20 mouse cellular contexts compared by ENCODE assay signal in genomic region chr16:17182136-17182535, GRCm38 (mm10). TPM values are rescaled to one million over a fixed set of nuclear protein-coding genes. Genes with fewer than 3 reads are reported as not detected.
DNase-seq lines count a peak whose midpoint lies in the region; ATAC-seq and TF ChIP-seq lines count a peak whose summit lies in the region.
"Had no signal": no experiment of that assay in that cellular context is flagged by ENCODE, and none has a peak within 500 bp of the region (broad histone marks: within the 10 kb centered on the region; RNA-seq: fewer than 3 reads in every experiment).

No protein-coding gene starts in this region.

- H3K36me3 ChIP-seq in liver, embryonic 13.5 days: peaks cover 36% of the 10 kb centered on the region
- peaks cover 38% of the 10 kb centered on the region for H3K36me3 ChIP-seq in liver, embryonic 12.5 days
- H3K36me3 ChIP-seq in ES-Bruce4 (ENCODE audit: control insufficient read depth, insufficient read depth, low read length, poor library complexity, severe bottlenecking): peaks cover 11% of the 10 kb centered on the region
- H3K36me3 ChIP-seq in megakaryocyte, embryonic 14.5 days (replicated peaks; ENCODE audit: low read length): peaks cover 51% of the 10 kb centered on the region
- H3K36me3 ChIP-seq: midbrain, embryonic 15.5 days had no signal

- H3K27ac ChIP-seq in liver, embryonic 13.5 days: no peak overlapping the region
- no peak overlapping the region for H3K27ac ChIP-seq in liver, embryonic 12.5 days
- H3K27ac ChIP-seq in ES-Bruce4 (ENCODE audit: insufficient read depth, low read length): peak overlapping the region; percentile 17; the same call in 1 of the 2 replicates
- H3K27ac ChIP-seq in brown adipose tissue, adult 24 weeks (replicated peaks; ENCODE audit: low read depth, low read length): peak overlapping the region; percentile 21; the same call in 1 of the 2 replicates
- H3K27ac ChIP-seq: embryonic facial prominence, embryonic 12.5 days; forebrain, embryonic 13.5 days; heart, embryonic 10.5 days; hindbrain, embryonic 13.5 days; midbrain, embryonic 15.5 days; neural tube, embryonic 15.5 days had no signal

- TF ChIP-seq CTCF in ES-Bruce4 (IDR thresholded peaks at IDR 0.05; ENCODE audit: low read depth, low read length): no peak

- ATAC-seq in liver, embryonic 13.5 days (ENCODE audit: low read depth): 0 out of 2 replicates have a peak, but pooled peaks have one; percentile 21
- ATAC-seq in liver, embryonic 12.5 days: no peak
- ATAC-seq: CD4-positive, CD25-positive, alpha-beta regulatory T cell, adult 4 months; forebrain, embryonic 13.5 days; inflammation-experienced regulatory T-cells, adult 6 months; midbrain, embryonic 15.5 days had no signal

- DNase-seq in liver, embryonic 13.5 days: no peak
- no peak for DNase-seq in spleen, postnatal 36 days (ENCODE audit: low spot score in 2 of 2)
- DNase-seq in urinary bladder, adult 2 months (ENCODE audit: low spot score): no peak
- DNase-seq: cerebellum, adult 9-11 months; kidney, postnatal 4 days; thymus, postnatal 25 days had no signal

- no peak overlapping the region for H3K4me2 ChIP-seq in liver, embryonic 13.5 days
- H3K4me2 ChIP-seq in liver, embryonic 12.5 days: no peak overlapping the region
- H3K4me2 ChIP-seq: embryonic facial prominence, embryonic 12.5 days; forebrain, embryonic 13.5 days; hindbrain, embryonic 13.5 days; lung, embryonic 14.5 days; midbrain, embryonic 15.5 days; neural tube, embryonic 15.5 days had no signal

- H3K4me1 ChIP-seq in liver, embryonic 13.5 days (replicated peaks): peaks cover 35% of the 10 kb centered on the region
- H3K4me1 ChIP-seq in liver, embryonic 12.5 days: peaks cover 43% of the 10 kb centered on the region
- H3K4me1 ChIP-seq in ES-Bruce4 (ENCODE audit: control insufficient read depth, insufficient read depth, low read length): no peaks in the 10 kb centered on the region
- peaks cover 5% of the 10 kb centered on the region for H3K4me1 ChIP-seq in brown adipose tissue, adult 24 weeks (ENCODE audit: control insufficient read depth, insufficient read depth, insufficient read length, low read length)
- peaks cover 68% of the 10 kb centered on the region for H3K4me1 ChIP-seq in megakaryocyte, embryonic 14.5 days
- H3K4me1 ChIP-seq: embryonic facial prominence, embryonic 12.5 days; forebrain, embryonic 13.5 days; hindbrain, embryonic 13.5 days; midbrain, embryonic 15.5 days; neural tube, embryonic 15.5 days had no signal

- TF ChIP-seq POLR2A in ES-Bruce4 (IDR thresholded peaks at IDR 0.05; ENCODE audit: insufficient read depth, low read length): no peak

- TF ChIP-seq EP300 in ES-Bruce4 (IDR thresholded peaks at IDR 0.05; ENCODE audit: insufficient read depth, low read depth, low read length): no peak

- H3K4me3 ChIP-seq in liver, embryonic 13.5 days (replicated peaks): no peak overlapping the region
- H3K4me3 ChIP-seq in liver, embryonic 12.5 days: no peak overlapping the region
- no peak overlapping the region for H3K4me3 ChIP-seq in ES-Bruce4 (ENCODE audit: low read depth, low read length)
- no peak overlapping the region for H3K4me3 ChIP-seq in brown adipose tissue, adult 24 weeks (ENCODE audit: insufficient read depth, low read depth, low read length)
- peak overlapping the region; percentile 28 for H3K4me3 ChIP-seq in megakaryocyte, embryonic 14.5 days (replicated peaks)
- H3K4me3 ChIP-seq: embryonic facial prominence, embryonic 12.5 days; erythroblast, embryonic 14.5 days; forebrain, embryonic 13.5 days; heart, embryonic 10.5 days; hindbrain, embryonic 13.5 days; midbrain, embryonic 15.5 days; neural tube, embryonic 15.5 days had no signal

- whole genome bisulfite sequencing in liver, embryonic 13.5 days (ENCODE audit: insufficient replicate concordance): 55% methylated on average over 2 of the region's 2 CpGs
- WGBS in liver, embryonic 12.5 days (ENCODE audit: insufficient replicate concordance): 54% methylated on average over 2 of the region's 2 CpGs

- no peaks in the 10 kb centered on the region for H3K9me3 ChIP-seq in liver, embryonic 13.5 days (replicated peaks)
- H3K9me3 ChIP-seq in liver, embryonic 12.5 days (replicated peaks): no peaks in the 10 kb centered on the region
- H3K9me3 ChIP-seq in ES-Bruce4 (replicated peaks; ENCODE audit: control insufficient read depth, insufficient read depth, low read length, poor library complexity, severe bottlenecking): no peaks in the 10 kb centered on the region
- no peaks in the 10 kb centered on the region for H3K9me3 ChIP-seq in megakaryocyte, embryonic 14.5 days
- H3K9me3 ChIP-seq: embryonic facial prominence, embryonic 12.5 days; forebrain, embryonic 13.5 days; heart, embryonic 10.5 days; hindbrain, embryonic 13.5 days; midbrain, embryonic 15.5 days; neural tube, embryonic 15.5 days had no signal

- no peaks in the 10 kb centered on the region for H3K27me3 ChIP-seq in liver, embryonic 13.5 days
- H3K27me3 ChIP-seq in liver, embryonic 12.5 days (replicated peaks): no peaks in the 10 kb centered on the region
- H3K27me3 ChIP-seq in ES-Bruce4 (ENCODE audit: control insufficient read depth, insufficient read depth, low read length, poor library complexity, severe bottlenecking): no peaks in the 10 kb centered on the region
- H3K27me3 ChIP-seq in megakaryocyte, embryonic 14.5 days (replicated peaks): no peaks in the 10 kb centered on the region
- H3K27me3 ChIP-seq: embryonic facial prominence, embryonic 12.5 days; forebrain, embryonic 13.5 days; hindbrain, embryonic 13.5 days; midbrain, embryonic 15.5 days; neural tube, embryonic 15.5 days had no signal

- no peak overlapping the region for H3K9ac ChIP-seq in liver, embryonic 13.5 days
- H3K9ac ChIP-seq in liver, embryonic 12.5 days: no peak overlapping the region
- H3K9ac ChIP-seq in ES-Bruce4 (ENCODE audit: low read depth, poor library complexity, severe bottlenecking): no peak overlapping the region
- H3K9ac ChIP-seq: embryonic facial prominence, embryonic 12.5 days; forebrain, embryonic 13.5 days; hindbrain, embryonic 13.5 days; lung, embryonic 14.5 days; midbrain, embryonic 15.5 days; neural tube, embryonic 15.5 days had no signal

RNA-seq across cellular contexts. Expression of gene Ube2l3, which starts 20.3 kb away (rescaled TPM):
- polyA plus RNA-seq in liver, embryonic 13.5 days (2015; fragmentation: Nextera tagmentation; extraction: Ambion mirVana): 247 and 282 TPM in 2 replicates
- 275 and 283 TPM in 2 replicates for polyA plus RNA-seq in liver, embryonic 12.5 days (2016; fragmentation: Nextera tagmentation; extraction: Ambion mirVana)
- polyA plus RNA-seq in ES-Bruce4 (2011; ENCODE audit: insufficient read depth, insufficient read length, low read depth, missing spikeins): 203 and 207 TPM in 2 replicates
- polyA plus RNA-seq in brown adipose tissue, adult 24 weeks (2012; ENCODE audit: insufficient read depth, insufficient read length, missing spikeins): 142 and 156 TPM in 2 replicates
- 103 and 123 TPM in 2 replicates for polyA plus RNA-seq in megakaryocyte, embryonic 14.5 days (2012; ENCODE audit: insufficient read depth, low replicate concordance)
- polyA plus RNA-seq in urinary bladder, adult 2 months (2012; rRNA removed): 105 and 111 TPM in 2 replicates

RNA-seq across cellular contexts. Expression of gene Rimbp3, which starts 26.3 kb away (rescaled TPM):
- 0.12 and 0.14 TPM in 2 replicates for polyA plus RNA-seq in liver, embryonic 13.5 days (2015; fragmentation: Nextera tagmentation; extraction: Ambion mirVana)
- 0.12 and 0.17 TPM in 2 replicates for polyA plus RNA-seq in liver, embryonic 12.5 days (2016; fragmentation: Nextera tagmentation; extraction: Ambion mirVana)
- polyA plus RNA-seq in ES-Bruce4 (2011; ENCODE audit: insufficient read depth, insufficient read length, low read depth, missing spikeins): 0.63 and 0.90 TPM in 2 replicates
- not detected in 2 replicates for polyA plus RNA-seq in brown adipose tissue, adult 24 weeks (2012; ENCODE audit: insufficient read depth, insufficient read length, missing spikeins)
- polyA plus RNA-seq in megakaryocyte, embryonic 14.5 days (2012; ENCODE audit: insufficient read depth, low replicate concordance): 0.32 TPM in 1 of 2 replicates, not detected in the other
- 0.26 and 0.37 TPM in 2 replicates for polyA plus RNA-seq in urinary bladder, adult 2 months (2012; rRNA removed)
- polyA plus RNA-seq: CD4-positive, CD25-positive, alpha-beta regulatory T cell, adult 4 months; erythroblast, embryonic 14.5 days had no signal

RNA-seq across cellular contexts. Expression of gene Ccdc116, which starts 35.1 kb away (rescaled TPM):
- polyA plus RNA-seq in liver, embryonic 13.5 days (2015; fragmentation: Nextera tagmentation; extraction: Ambion mirVana): 0.62 and 0.81 TPM in 2 replicates
- polyA plus RNA-seq in liver, embryonic 12.5 days (2016; fragmentation: Nextera tagmentation; extraction: Ambion mirVana): 0.80 and 1.3 TPM in 2 replicates
- 1.5 and 1.7 TPM in 2 replicates for polyA plus RNA-seq in ES-Bruce4 (2011; ENCODE audit: insufficient read depth, insufficient read length, low read depth, missing spikeins)
- polyA plus RNA-seq in brown adipose tissue, adult 24 weeks (2012; ENCODE audit: insufficient read depth, insufficient read length, missing spikeins): not detected in 2 replicates
- polyA plus RNA-seq in megakaryocyte, embryonic 14.5 days (2012; ENCODE audit: insufficient read depth, low replicate concordance): 2.3 and 4.8 TPM in 2 replicates
- polyA plus RNA-seq in urinary bladder, adult 2 months (2012; rRNA removed): 4.9 and 5.5 TPM in 2 replicates

RNA-seq across cellular contexts. Expression of gene Ydjc, which starts 37.7 kb away (rescaled TPM):
- polyA plus RNA-seq in liver, embryonic 13.5 days (2015; fragmentation: Nextera tagmentation; extraction: Ambion mirVana): 15.7 and 15.8 TPM in 2 replicates
- polyA plus RNA-seq in liver, embryonic 12.5 days (2016; fragmentation: Nextera tagmentation; extraction: Ambion mirVana): 18.5 and 18.8 TPM in 2 replicates
- 15.3 and 15.5 TPM in 2 replicates for polyA plus RNA-seq in ES-Bruce4 (2011; ENCODE audit: insufficient read depth, insufficient read length, low read depth, missing spikeins)
- polyA plus RNA-seq in brown adipose tissue, adult 24 weeks (2012; ENCODE audit: insufficient read depth, insufficient read length, missing spikeins): not detected in 2 replicates
- polyA plus RNA-seq in megakaryocyte, embryonic 14.5 days (2012; ENCODE audit: insufficient read depth, low replicate concordance): 40.2 and 205 TPM in 2 replicates
- polyA plus RNA-seq in urinary bladder, adult 2 months (2012; rRNA removed): 8.3 and 11.9 TPM in 2 replicates

RNA-seq across cellular contexts. Expression of gene Sdf2l1, which starts 50.0 kb away (rescaled TPM):
- polyA plus RNA-seq in liver, embryonic 13.5 days (2015; fragmentation: Nextera tagmentation; extraction: Ambion mirVana): 75.6 and 77.1 TPM in 2 replicates
- 82.4 and 91.1 TPM in 2 replicates for polyA plus RNA-seq in liver, embryonic 12.5 days (2016; fragmentation: Nextera tagmentation; extraction: Ambion mirVana)
- polyA plus RNA-seq in ES-Bruce4 (2011; ENCODE audit: insufficient read depth, insufficient read length, low read depth, missing spikeins): 21.0 and 26.1 TPM in 2 replicates
- polyA plus RNA-seq in brown adipose tissue, adult 24 weeks (2012; ENCODE audit: insufficient read depth, insufficient read length, missing spikeins): 4.7 and 4.8 TPM in 2 replicates
- 250 and 345 TPM in 2 replicates for polyA plus RNA-seq in megakaryocyte, embryonic 14.5 days (2012; ENCODE audit: insufficient read depth, low replicate concordance)
- polyA plus RNA-seq in urinary bladder, adult 2 months (2012; rRNA removed): 16.1 and 17.9 TPM in 2 replicates

Comparison
In these comparisons a context has a peak if more than half of its experiments do, and no peak if none do; other contexts are left out.
1. H3K27ac ChIP-seq: peak in ES-Bruce4 (single experiment) and brown adipose tissue, adult 24 weeks (single experiment); none in liver, embryonic 13.5 days (single experiment) and liver, embryonic 12.5 days (single experiment).